Mouse (Mus musculus) neutrophil, adult 65 days (primary cell): Measurements from ENCODE around the gene Spata1. TPM values are rescaled to one million over a fixed set of nuclear protein-coding genes. Genes with fewer than 3 reads are reported as not detected.

Source experiments
- total RNA-seq: library from RNA; stranded (reverse); gene quantifications from 2 replicates; pipeline ENCODE4 v1.2.4, GENCODE M21; 2023

Spata1 gene
- total RNA-seq, result 4.6 TPM in 2 replicates

GRCm38 (mm10) chr3:146499431-146500002, at the start of gene Spata1, which contains the start of gene Gng5:
Spata1 (minus strand) TSS chr3:146499753.
Gng5 (plus strand) TSS chr3:146499807.

GRCm38 (mm10) chr3:146520798-146521651, 21.5 kb upstream of the Spata1 start, which contains the start of gene Rpf1:
Rpf1 (minus strand) TSS chr3:146521429.

GRCm38 (mm10) chr3:146449745-146450250, 49.8 kb downstream of the Spata1 start, which contains the start of gene Ctbs:
Ctbs (plus strand) TSS chr3:146449795.

Other genes starting within 250 kb of the Spata1 start
- gene Ssx2ip, start 95.1 kb downstream of the Spata1 start, total RNA-seq, result 3.3 and 3.9 TPM in 2 replicates
- 22.2 and 23.3 TPM in 2 replicates for gene Ctbs, start 50.0 kb downstream of the Spata1 start, total RNA-seq
- 217 and 298 TPM in 2 replicates for gene Gng5, start 54 bp upstream of the Spata1 start, total RNA-seq
- gene Rpf1, start 21.7 kb upstream of the Spata1 start, total RNA-seq, result 55.1 and 56.0 TPM in 2 replicates
- gene Uox, start 70.7 kb upstream of the Spata1 start, total RNA-seq, result not detected in 2 replicates
- 0.19 TPM in 1 of 2 replicates, not detected in the other for gene Dnase2b, start 115.8 kb upstream of the Spata1 start, total RNA-seq
- not detected in 2 replicates for gene 4930503B20Rik, start 151.6 kb upstream of the Spata1 start, total RNA-seq
- not detected in 2 replicates for gene Samd13, start 185.8 kb upstream of the Spata1 start, total RNA-seq